Mouse (Mus musculus): Measurements from ENCODE around the gene Olfr582. TPM values are rescaled to one million over a fixed set of nuclear protein-coding genes. Genes with fewer than 3 reads are reported as not detected.

Olfr582 gene
- polyA plus RNA-seq (2017; shearing (Covaris generic)) = not detected

DNA sequence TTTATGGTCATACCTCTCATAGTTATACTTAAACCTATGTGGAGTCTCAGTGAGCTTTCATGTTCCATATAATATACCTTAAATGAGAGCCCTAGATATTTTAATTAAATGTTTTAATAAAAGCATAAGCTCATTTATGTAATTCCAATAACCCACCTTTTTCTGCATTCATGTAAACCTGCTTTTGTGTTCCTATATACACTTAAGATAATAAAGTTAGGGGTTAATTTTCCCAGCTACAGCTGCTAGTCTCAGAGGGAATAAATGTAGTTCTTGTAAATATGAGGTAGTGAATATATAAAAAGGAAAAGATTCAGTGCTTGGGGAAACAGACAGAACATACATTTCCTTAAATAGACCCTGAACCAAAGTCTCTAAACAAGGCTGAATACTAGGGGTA is at the start of gene Olfr582:
Olfr582 (plus strand) TSS at position 301 of the 400 bp plus-strand sequence.
- no peak for ATAC-seq

DNA sequence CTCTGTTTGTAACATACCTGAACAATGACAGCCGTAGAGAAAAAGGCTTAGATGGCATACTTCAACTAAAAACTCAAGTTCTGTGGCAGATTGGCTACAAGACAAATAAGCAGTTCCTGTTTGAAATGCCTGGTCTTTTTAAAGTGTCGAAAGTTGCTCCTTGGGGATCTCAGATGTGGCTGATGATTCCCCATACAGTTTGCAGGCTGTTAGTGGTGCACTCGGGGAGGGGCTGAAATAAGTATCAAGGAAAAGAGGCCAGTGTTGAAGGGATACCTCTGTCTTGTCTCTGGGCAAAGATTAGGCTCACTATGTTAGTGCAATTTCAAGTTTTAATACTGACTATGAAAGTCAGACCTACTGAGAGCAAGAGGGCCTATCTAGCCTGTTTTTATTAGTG is 48.6 kb upstream of the Olfr582 start, which contains the start of gene Olfr578:
Olfr578 (minus strand) TSS at position 101 of the 400 bp plus-strand sequence.
- ATAC-seq = no peak

DNA sequence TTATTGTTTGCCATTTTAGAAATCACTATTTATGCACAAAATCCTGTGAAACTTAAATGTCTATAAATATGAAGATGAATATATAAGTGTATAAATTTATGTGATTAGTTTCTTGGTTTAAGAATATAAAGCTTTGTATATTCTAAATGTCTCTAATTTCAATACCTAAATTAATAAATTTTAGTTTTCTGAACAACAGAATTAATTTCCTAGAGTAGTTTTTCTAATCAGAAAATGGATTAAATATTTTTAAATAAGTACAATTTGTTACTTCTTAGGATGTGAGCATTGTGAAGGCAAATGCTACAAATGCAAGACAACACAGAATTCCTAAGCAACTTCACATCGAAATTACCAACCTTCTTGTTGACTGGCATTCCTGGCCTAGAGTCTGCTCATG is 13.2 kb downstream of the Olfr582 start, which contains the start of gene Olfr583:
Olfr583 (plus strand) TSS at position 301 of the 400 bp plus-strand sequence.
- no peak for ATAC-seq

DNA sequence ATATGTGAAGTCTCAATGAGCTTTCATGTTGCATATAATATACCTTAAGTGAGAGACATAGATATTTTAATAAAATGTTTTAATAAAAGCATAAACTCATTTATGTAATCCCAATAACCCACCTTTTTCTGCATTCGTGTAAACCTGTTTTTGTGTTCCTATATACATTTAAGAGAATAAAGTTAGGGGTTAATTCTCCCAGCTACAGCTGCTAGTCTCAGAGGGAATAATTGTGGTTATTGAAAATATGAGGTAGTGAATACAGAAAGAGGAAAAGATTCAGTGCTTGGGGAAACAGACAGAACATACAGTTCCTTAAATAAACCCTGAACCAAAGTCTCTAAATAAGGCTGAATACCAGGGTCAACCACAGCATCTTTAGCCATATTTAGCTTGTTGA is 43.8 kb downstream of the Olfr582 start, which contains the start of gene Olfr584:
Olfr584 (plus strand) TSS at position 301 of the 400 bp plus-strand sequence.
- no peak for ATAC-seq

Other genes with a start within 250 kb of the Olfr582 start
- gene Olfr564, start 234.5 kb upstream of the Olfr582 start, polyA plus RNA-seq (2017; shearing (Covaris generic)) = not detected
- under 1 TPM in 1 of 2 experiments, not detected in 1; 0.16 TPM for gene Olfr566, start 179.3 kb upstream of the Olfr582 start, polyA plus RNA-seq (2017; shearing (Covaris generic))
- gene Olfr568, start 160.9 kb upstream of the Olfr582 start, polyA plus RNA-seq (2017; shearing (Covaris generic)) = not detected
- not detected for gene Olfr569, start 147.1 kb upstream of the Olfr582 start, polyA plus RNA-seq (2017; shearing (Covaris generic))
- not detected for gene Olfr570, start 143.4 kb upstream of the Olfr582 start, polyA plus RNA-seq (2017; shearing (Covaris generic))
- gene Olfr571, start 120.5 kb upstream of the Olfr582 start, polyA plus RNA-seq (2017; shearing (Covaris generic)) = not detected
- not detected for gene Olfr572, start 113.6 kb upstream of the Olfr582 start, polyA plus RNA-seq (2017; shearing (Covaris generic))
- gene Olfr573-ps1, start 95.4 kb upstream of the Olfr582 start, polyA plus RNA-seq (2017; shearing (Covaris generic)) = not detected
- gene Olfr574, start 89.6 kb upstream of the Olfr582 start, polyA plus RNA-seq (2017; shearing (Covaris generic)) = not detected
- not detected for gene Olfr575, start 79.2 kb upstream of the Olfr582 start, polyA plus RNA-seq (2017; shearing (Covaris generic))
- not detected for gene Olfr576, start 75.4 kb upstream of the Olfr582 start, polyA plus RNA-seq (2017; shearing (Covaris generic))
- not detected for gene Olfr577, start 62.1 kb upstream of the Olfr582 start, polyA plus RNA-seq (2017; shearing (Covaris generic))
- not detected for gene Olfr578, start 48.7 kb upstream of the Olfr582 start, polyA plus RNA-seq (2017; shearing (Covaris generic))
- gene Olfr583, start 13.3 kb downstream of the Olfr582 start, polyA plus RNA-seq (2017; shearing (Covaris generic)) = not detected
- gene Olfr584, start 43.9 kb downstream of the Olfr582 start, polyA plus RNA-seq (2017; shearing (Covaris generic)) = not detected
- not detected for gene Olfr585, start 59.7 kb downstream of the Olfr582 start, polyA plus RNA-seq (2017; shearing (Covaris generic))
- not detected for gene Olfr586, start 87.6 kb downstream of the Olfr582 start, polyA plus RNA-seq (2017; shearing (Covaris generic))
- gene Olfr588-ps1, start 102.9 kb downstream of the Olfr582 start, polyA plus RNA-seq (2017; shearing (Covaris generic)) = under 1 TPM in 1 of 2 experiments, not detected in 1; 0.07 TPM
- gene Olfr589, start 118.3 kb downstream of the Olfr582 start, polyA plus RNA-seq (2017; shearing (Covaris generic)) = not detected
- under 1 TPM in 1 of 2 experiments, not detected in 1; 0.09 TPM for gene Olfr591, start 140.3 kb downstream of the Olfr582 start, polyA plus RNA-seq (2017; shearing (Covaris generic))
- gene Olfr592, start 146.8 kb downstream of the Olfr582 start, polyA plus RNA-seq (2017; shearing (Covaris generic)) = not detected
- not detected for gene Olfr593, start 173.8 kb downstream of the Olfr582 start, polyA plus RNA-seq (2017; shearing (Covaris generic))
- gene Olfr594, start 179.0 kb downstream of the Olfr582 start, polyA plus RNA-seq (2017; shearing (Covaris generic)) = not detected
- not detected for gene Usp17ld, start 214.5 kb downstream of the Olfr582 start, polyA plus RNA-seq (2017; shearing (Covaris generic))

Measured in activated CD4-positive, CD25-positive, alpha-beta regulatory T cell, adult 4 months (primary cell).